Mouse (Mus musculus): ENCODE data around the gene Tnfsfm13. TPM values are rescaled to one million over a fixed set of nuclear protein-coding genes. Genes with fewer than 3 reads are reported as not detected.

Gene Tnfsfm13
- polyA plus RNA-seq, 1 experiment: 12.7 TPM

DNA sequence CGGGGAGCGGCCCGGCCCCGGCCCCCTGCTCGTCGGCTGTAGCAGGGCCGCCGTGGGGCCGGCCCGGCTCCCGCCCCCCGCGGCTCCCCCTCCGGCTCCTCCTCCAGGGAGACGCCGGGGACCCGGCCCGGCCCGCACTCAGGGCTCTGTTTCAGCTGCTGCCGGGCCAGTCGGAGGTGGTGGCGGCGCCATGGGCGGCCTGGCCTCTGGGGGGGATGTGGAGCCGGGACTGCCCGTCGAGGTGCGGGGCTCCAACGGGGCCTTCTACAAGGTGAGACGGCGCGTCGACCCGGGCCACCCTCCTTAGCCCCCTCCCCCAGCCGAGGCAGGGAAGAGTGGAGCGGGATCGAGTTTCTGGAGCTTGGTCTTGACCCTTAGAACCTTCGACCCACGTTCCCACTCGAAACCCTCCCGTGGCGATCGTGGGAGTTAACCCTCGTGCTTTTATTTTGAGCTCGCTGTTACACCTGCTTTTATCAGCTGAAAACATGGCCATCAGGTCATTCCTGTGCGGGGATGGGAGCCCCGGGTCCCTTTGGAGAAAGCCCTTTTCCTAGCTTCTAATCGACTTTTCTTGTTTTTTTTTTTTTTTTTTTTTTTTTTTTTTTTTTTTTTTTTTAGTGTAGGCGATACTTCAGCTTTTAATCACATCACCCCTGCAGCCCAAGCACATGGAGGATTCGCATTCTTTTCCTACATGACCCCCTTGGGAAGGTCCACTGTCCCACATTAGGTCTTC is 62.6 kb downstream of the Tnfsfm13 start:
- no peak for DNase-seq
- under 1% methylated on average over 39 of the region's 50 CpGs for WGBS

More for the DNA sequence above, 62.6 kb downstream of the Tnfsfm13 start:
- no peak for TF ChIP-seq CTCF (IDR thresholded peaks at IDR 0.05; ENCODE audit: insufficient read depth, low read length)
- no peak for TF ChIP-seq POLR2A (IDR thresholded peaks at IDR 0.05; ENCODE audit: borderline replicate concordance, extremely low read depth, low read depth, low read length)
- Histone ChIP-seq H3K4me3 (replicated peaks; ENCODE audit: extremely low read depth, low read depth, low read length) (peak overlapping the region; percentile 76), H3K4me1 (ENCODE audit: control insufficient read depth, insufficient read depth, low read length) (peaks cover 5% of the 10 kb centered on the region)

Other genes with a start within 250 kb of the Tnfsfm13 start
- gene Dnah2, start 147.0 kb downstream of the Tnfsfm13 start, polyA plus RNA-seq (2012; rRNA removed): 3.1 TPM in 2 replicates
- 0.88 and 1.0 TPM in 2 replicates for gene Efnb3, start 135.9 kb downstream of the Tnfsfm13 start, polyA plus RNA-seq (2012; rRNA removed)
- 11.9 and 15.0 TPM in 2 replicates for gene Wrap53, start 115.8 kb downstream of the Tnfsfm13 start, polyA plus RNA-seq (2012; rRNA removed)
- 66.8 and 75.0 TPM in 2 replicates for gene Trp53, start 115.7 kb downstream of the Tnfsfm13 start, polyA plus RNA-seq (2012; rRNA removed)
- gene Atp1b2, start 90.2 kb downstream of the Tnfsfm13 start, polyA plus RNA-seq (2012; rRNA removed): 8.4 and 15.9 TPM in 2 replicates
- gene Shbg, start 78.2 kb downstream of the Tnfsfm13 start, polyA plus RNA-seq (2012; rRNA removed): not detected in 2 replicates
- gene Sat2, start 74.1 kb downstream of the Tnfsfm13 start, polyA plus RNA-seq (2012; rRNA removed): 3.4 and 6.1 TPM in 2 replicates
- 54.4 and 66.9 TPM in 2 replicates for gene Fxr2, start 63.1 kb downstream of the Tnfsfm13 start, polyA plus RNA-seq (2012; rRNA removed)
- gene Sox15, start 40.8 kb downstream of the Tnfsfm13 start, polyA plus RNA-seq (2012; rRNA removed): 0.14 and 5.5 TPM in 2 replicates
- gene Mpdu1, start 33.5 kb downstream of the Tnfsfm13 start, polyA plus RNA-seq (2012; rRNA removed): 67.3 and 88.1 TPM in 2 replicates
- gene Cd68, start 29.9 kb downstream of the Tnfsfm13 start, polyA plus RNA-seq (2012; rRNA removed): 65.6 and 82.8 TPM in 2 replicates
- 152 and 265 TPM in 2 replicates for gene Eif4a1, start 23.7 kb downstream of the Tnfsfm13 start, polyA plus RNA-seq (2012; rRNA removed)
- gene Senp3, start 14.0 kb downstream of the Tnfsfm13 start, polyA plus RNA-seq (2012; rRNA removed): 43.6 and 55.0 TPM in 2 replicates
- gene Tnfsf13, start 10.3 kb downstream of the Tnfsfm13 start, polyA plus RNA-seq (2012; rRNA removed): 16.2 and 21.3 TPM in 2 replicates
- 84.2 and 98.8 TPM in 2 replicates for gene Tnfsf12, start 249 bp downstream of the Tnfsfm13 start, polyA plus RNA-seq (2012; rRNA removed)
- 32.0 and 51.1 TPM in 2 replicates for gene Polr2a, start 62.5 kb upstream of the Tnfsfm13 start, polyA plus RNA-seq (2012; rRNA removed)
- 1.4 and 2.3 TPM in 2 replicates for gene Slc35g3, start 65.9 kb upstream of the Tnfsfm13 start, polyA plus RNA-seq (2012; rRNA removed)
- gene Zbtb4, start 69.8 kb upstream of the Tnfsfm13 start, polyA plus RNA-seq (2012; rRNA removed): 104 and 106 TPM in 2 replicates
- 31.5 and 38.0 TPM in 2 replicates for gene Chrnb1, start 99.8 kb upstream of the Tnfsfm13 start, polyA plus RNA-seq (2012; rRNA removed)
- 6.9 and 8.0 TPM in 2 replicates for gene Fgf11, start 105.8 kb upstream of the Tnfsfm13 start, polyA plus RNA-seq (2012; rRNA removed)
- gene Tmem102, start 109.5 kb upstream of the Tnfsfm13 start, polyA plus RNA-seq (2012; rRNA removed): 9.4 and 9.5 TPM in 2 replicates
- not detected in 2 replicates for gene Gm39566, start 119.2 kb upstream of the Tnfsfm13 start, polyA plus RNA-seq (2012; rRNA removed)
- not detected in 2 replicates for gene Spem2, start 122.4 kb upstream of the Tnfsfm13 start, polyA plus RNA-seq (2012; rRNA removed)
- 0.15 and 0.41 TPM in 2 replicates for gene Spem1, start 126.1 kb upstream of the Tnfsfm13 start, polyA plus RNA-seq (2012; rRNA removed)
- 32.3 and 42.0 TPM in 2 replicates for gene Nlgn2, start 141.7 kb upstream of the Tnfsfm13 start, polyA plus RNA-seq (2012; rRNA removed)
- gene Tmem256, start 142.4 kb upstream of the Tnfsfm13 start, polyA plus RNA-seq (2012; rRNA removed): 151 and 173 TPM in 2 replicates
- gene Plscr3, start 150.3 kb upstream of the Tnfsfm13 start, polyA plus RNA-seq (2012; rRNA removed): 192 and 225 TPM in 2 replicates
- 14.4 and 17.4 TPM in 2 replicates for gene Tnk1, start 162.6 kb upstream of the Tnfsfm13 start, polyA plus RNA-seq (2012; rRNA removed)
- not detected in 2 replicates for gene Tmem95, start 181.9 kb upstream of the Tnfsfm13 start, polyA plus RNA-seq (2012; rRNA removed)
- gene Kctd11, start 185.3 kb upstream of the Tnfsfm13 start, polyA plus RNA-seq (2012; rRNA removed): 12.6 and 19.1 TPM in 2 replicates
- gene Acap1, start 199.4 kb upstream of the Tnfsfm13 start, polyA plus RNA-seq (2012; rRNA removed): 11.2 and 14.3 TPM in 2 replicates
- gene 2810408A11Rik, start 204.9 kb upstream of the Tnfsfm13 start, polyA plus RNA-seq (2012; rRNA removed): 0.65 and 1.4 TPM in 2 replicates
- 47.7 and 58.1 TPM in 2 replicates for gene Neurl4, start 205.0 kb upstream of the Tnfsfm13 start, polyA plus RNA-seq (2012; rRNA removed)
- gene Gps2, start 217.8 kb upstream of the Tnfsfm13 start, polyA plus RNA-seq (2012; rRNA removed): 104 and 112 TPM in 2 replicates
- 216 and 372 TPM in 2 replicates for gene Eif5a, start 225.9 kb upstream of the Tnfsfm13 start, polyA plus RNA-seq (2012; rRNA removed)
- 4.6 and 6.7 TPM in 2 replicates for gene Ybx2, start 239.7 kb upstream of the Tnfsfm13 start, polyA plus RNA-seq (2012; rRNA removed)

Measured in lung, adult 2 months (tissue).